Comparison of ENCODE assay signal across 1 mouse cellular context in the genomic region with DNA sequence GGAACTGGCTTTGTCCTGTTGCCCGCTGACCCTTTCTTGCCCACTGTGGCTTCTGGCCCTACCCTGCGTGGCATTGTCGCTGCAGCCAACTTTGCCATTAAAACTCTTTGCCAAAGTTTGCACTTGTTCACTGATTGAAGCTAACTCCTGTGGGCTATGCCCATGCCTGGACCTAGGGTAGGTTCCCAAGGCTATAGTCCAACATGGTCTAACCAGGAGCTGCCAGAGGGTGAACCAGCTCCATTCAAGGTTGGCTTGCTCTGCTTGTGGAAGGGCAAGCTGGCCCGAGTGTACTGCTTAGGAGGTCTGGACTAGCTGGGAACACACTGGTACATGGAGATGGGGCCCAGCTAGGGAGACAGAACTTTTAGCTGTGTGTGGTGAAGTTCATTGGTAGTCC.
TF ChIP-seq lines count a peak whose summit lies in the region.

No protein-coding gene starts in this region.

TF ChIP-seq in CH12.LX, 34 proteins besides CTCF, POLR2A, EP300 and RAD21 (continued from another document):
- TF ChIP-seq CHD1 (IDR thresholded peaks at IDR 0.05; ENCODE audit: low read depth, low read length) = no peak
